Mouse (Mus musculus) G1E (cell line): ENCODE measurements around the gene Padi3. TPM values are rescaled to one million over a fixed set of nuclear protein-coding genes. Genes with fewer than 3 reads are reported as not detected.

ENCODE experiments used
- ATAC-seq: 2 replicates; pipeline ENCODE4 v1.8.0; 2016; ENCODE audit warnings: mild to moderate bottlenecking; ENCODE audit not compliant: insufficient number of reproducible peaks, poor library complexity, low FRiP score, severe bottlenecking; ENCODE audit errors: extremely low read depth
- DNase-seq: peaks from one replicate; pipeline ENCODE4 v3.0.0; 2012; ENCODE audit warnings: low spot score
- H3K27me3 ChIP-seq: 2 replicates; pipeline ENCODE4 v1.6.1; 2012; ENCODE audit warnings: mild to moderate bottlenecking, low read length, inconsistent platforms; ENCODE audit not compliant: insufficient read depth
- H3K36me3 ChIP-seq: replicated peaks from 2 replicates; pipeline ENCODE3; 2012; ENCODE audit warnings: mild to moderate bottlenecking, inconsistent platforms
- H3K4me1 ChIP-seq: 2 replicates; pipeline ENCODE4 v1.6.1; 2012; ENCODE audit warnings: low read depth, low read length, inconsistent platforms, mixed read lengths; ENCODE audit not compliant: insufficient read depth
- H3K4me3 ChIP-seq: 2 replicates; pipeline ENCODE4 v1.5.1; 2012; ENCODE audit warnings: low read depth, mild to moderate bottlenecking, inconsistent platforms, low read length, moderate library complexity, mixed read lengths
- H3K9me3 ChIP-seq: replicated peaks from 2 replicates; pipeline ENCODE4 v1.6.1; 2012; ENCODE audit warnings: inconsistent platforms
- CTCF ChIP-seq: IDR thresholded peaks from 2 replicates; pipeline ENCODE4 v1.5.1; 2012; ENCODE audit warnings: low read depth, low read length, inconsistent platforms, mixed read lengths
- GATA1 ChIP-seq: IDR thresholded peaks from 2 replicates; pipeline ENCODE4 v1.6.1; 2012; ENCODE audit warnings: borderline replicate concordance, low read length, inconsistent platforms, mixed read lengths
- GATA2 ChIP-seq: IDR thresholded peaks from 2 replicates; pipeline ENCODE4 v1.6.1; 2012; ENCODE audit warnings: low read depth, low read length, inconsistent platforms, borderline replicate concordance
- POLR2AphosphoS5 ChIP-seq: IDR thresholded peaks from 2 replicates; pipeline ENCODE4 v1.6.1; 2012; ENCODE audit warnings: low read depth, low read length, inconsistent platforms; ENCODE audit not compliant: insufficient replicate concordance
- TAL1 ChIP-seq: conservative IDR thresholded peaks from 2 replicates; pipeline ENCODE4 v1.6.1; 2012; ENCODE audit warnings: low read depth, low read length, inconsistent platforms, mixed read lengths
- polyA plus RNA-seq: library from polyadenylated mRNA; stranded (reverse); fragments of >175 nt; gene quantifications from 2 replicates; pipeline ENCODE4 v1.2.3, GENCODE M21; 2012
- total RNA-seq, 2 experiments: library from RNA; stranded (forward) in 1 of 2; stranded (reverse) in 1 of 2; fragments of 200-1000 nt in 1 of 2; fragments of >200 nt in 1 of 2; fragmentation: Nextera tagmentation in 1 of 2; gene quantifications; 2 replicates each; pipeline ENCODE4 v1.2.3; 2014 to 2017

Gene Padi3
- total RNA-seq (2014; fragmentation: Nextera tagmentation) = 0.92 and 1.1 TPM in 2 replicates
- 17.6 and 19.1 TPM in 2 replicates for total RNA-seq (2017)
- polyA plus RNA-seq = 1.8 TPM in 2 replicates

GRCm38 (mm10) chr4:140810458-140811260 is at the start of gene Padi3:
Padi3 (minus strand) TSS chr4:140810648.
- Histone ChIP-seq H3K9me3 (no peaks in the 10 kb centered on the region), H3K36me3 (no peaks in the 10 kb centered on the region), H3K4me1 (peaks cover 25% of the 10 kb centered on the region), H3K4me3 (no peak within 1 kb of the TSS), H3K27me3 (peaks cover 15% of the 10 kb centered on the region; the same call in 1 of the 2 replicates)
- ATAC-seq (0 out of 2 replicates have a peak, but pooled peaks have one; percentile 16), DNase-seq (no peak)
- no peak for TF ChIP-seq POLR2AphosphoS5

GRCm38 (mm10) chr4:140859291-140859690 is 48.8 kb upstream of the Padi3 start:
- TF ChIP-seq TAL1 (no peak), CTCF (no peak), POLR2AphosphoS5 (no peak), GATA1 (no peak), GATA2 (no peak)
- DNase-seq = no peak
- no peak for ATAC-seq

DNA sequence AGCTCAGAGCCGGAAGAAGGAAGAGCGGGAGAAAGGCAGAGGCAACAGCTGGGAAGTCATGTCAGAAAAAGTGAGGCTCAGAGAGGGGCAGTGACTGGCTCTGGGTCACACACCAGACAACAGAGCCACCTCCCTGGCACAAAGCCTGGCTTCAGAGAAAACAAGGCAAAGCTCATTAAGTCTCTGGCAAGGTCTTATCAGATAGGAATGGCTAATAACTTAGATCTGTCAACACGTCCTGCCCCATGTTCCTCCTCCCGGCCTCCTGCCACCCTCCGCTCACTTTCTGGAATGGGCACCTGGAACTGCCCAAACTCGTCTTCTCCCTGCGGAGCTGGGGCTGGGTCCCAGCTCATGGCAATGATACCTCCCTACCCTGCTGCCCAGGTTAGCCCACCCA is 47.4 kb upstream of the Padi3 start:
- TF ChIP-seq POLR2AphosphoS5 = no peak
- TF ChIP-seq TAL1 = no peak
- no peak for TF ChIP-seq CTCF
- TF ChIP-seq GATA1 = no peak
- TF ChIP-seq GATA2 = no peak
- Histone ChIP-seq H3K4me1 (peaks cover 50% of the 10 kb centered on the region), H3K9me3 (no peaks in the 10 kb centered on the region), H3K27me3 (peaks cover 21% of the 10 kb centered on the region), H3K4me3 (no peak overlapping the region), H3K36me3 (no peaks in the 10 kb centered on the region)
- DNase-seq (no peak), ATAC-seq (no peak)

More at GRCm38 (mm10) chr4:140859291-140859690, 48.8 kb upstream of the Padi3 start:
- no peaks in the 10 kb centered on the region for H3K9me3 ChIP-seq
- H3K4me1 ChIP-seq = peaks cover 45% of the 10 kb centered on the region
- no peaks in the 10 kb centered on the region for H3K36me3 ChIP-seq
- H3K4me3 ChIP-seq = no peak overlapping the region
- peaks cover 16% of the 10 kb centered on the region for H3K27me3 ChIP-seq

DNA sequence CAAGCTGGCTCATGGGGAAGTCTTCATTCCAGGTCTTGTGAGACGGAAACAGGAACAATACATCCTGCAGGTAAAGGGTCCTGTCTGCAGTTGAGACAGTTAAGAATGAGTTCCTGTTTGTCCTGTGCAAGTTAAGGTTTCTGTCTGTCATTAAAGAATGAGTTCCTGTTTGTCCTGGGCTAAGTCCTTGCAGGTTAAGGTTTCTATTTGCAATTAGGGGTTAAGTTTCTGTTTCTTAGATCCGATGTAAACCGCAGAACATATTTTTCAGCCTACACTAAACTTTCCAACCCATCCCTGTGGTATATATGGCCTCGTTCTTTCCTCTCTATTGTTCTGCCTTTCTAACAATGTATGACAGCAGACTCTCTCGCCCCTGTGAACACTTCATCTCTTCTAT is 46.6 kb upstream of the Padi3 start:
- Histone ChIP-seq H3K4me1 (peaks cover 45% of the 10 kb centered on the region), H3K9me3 (no peaks in the 10 kb centered on the region), H3K27me3 (peaks cover 24% of the 10 kb centered on the region), H3K36me3 (no peaks in the 10 kb centered on the region), H3K4me3 (no peak overlapping the region)
- TF ChIP-seq GATA1 (no peak), POLR2AphosphoS5 (no peak), TAL1 (no peak), CTCF (no peak), GATA2 (no peak)
- no peak for ATAC-seq
- DNase-seq = no peak

DNA sequence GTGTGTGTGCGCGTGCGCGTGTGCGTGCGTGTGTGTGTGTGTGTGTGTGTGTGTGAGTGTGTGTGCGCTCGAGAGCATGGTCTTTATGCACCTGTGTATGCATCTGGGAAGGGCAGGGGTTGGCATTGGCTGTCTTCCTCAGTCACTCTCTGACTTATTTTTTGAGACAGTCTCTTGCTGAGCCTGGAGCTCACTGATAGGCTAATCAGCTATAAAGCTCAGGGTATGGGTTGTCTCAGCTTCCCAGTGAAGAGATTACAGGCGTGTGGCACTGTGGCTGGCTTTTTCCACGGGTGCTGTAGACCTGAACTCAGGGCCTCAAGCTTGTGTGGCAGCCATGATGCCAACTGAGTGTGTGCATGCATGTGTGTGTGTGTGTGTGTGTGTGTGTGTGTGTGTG is 44.7 kb upstream of the Padi3 start:
- no peak overlapping the region; the same call in 1 of the 2 replicates for H3K4me3 ChIP-seq
- peaks cover 35% of the 10 kb centered on the region for H3K27me3 ChIP-seq
- peaks cover 31% of the 10 kb centered on the region for H3K4me1 ChIP-seq
- DNase-seq (no peak), ATAC-seq (peak; percentile 22)
- no peaks in the 10 kb centered on the region for H3K36me3 ChIP-seq
- H3K9me3 ChIP-seq = no peaks in the 10 kb centered on the region
- no peak for TF ChIP-seq GATA2
- no peak for TF ChIP-seq CTCF
- TF ChIP-seq GATA1 = no peak
- no peak for TF ChIP-seq POLR2AphosphoS5
- TF ChIP-seq TAL1 = no peak

GRCm38 (mm10) chr4:140854455-140854864 is 44.0 kb upstream of the Padi3 start:
- peak; percentile 69 for ATAC-seq
- peak; percentile 15 for DNase-seq
- TF ChIP-seq POLR2AphosphoS5 (no peak), TAL1 (peak; percentile 83)
- H3K27me3 ChIP-seq = peaks cover 39% of the 10 kb centered on the region
- H3K4me3 ChIP-seq = peak overlapping the region; percentile 14; the same call in 1 of the 2 replicates
- H3K4me1 ChIP-seq = peaks cover 26% of the 10 kb centered on the region
- H3K9me3 ChIP-seq = no peaks in the 10 kb centered on the region
- H3K36me3 ChIP-seq = no peaks in the 10 kb centered on the region

- DNase-seq (no peak), ATAC-seq (no peak)
- Histone ChIP-seq H3K4me1 (peaks cover 18% of the 10 kb centered on the region), H3K4me3 (no peak overlapping the region), H3K36me3 (no peaks in the 10 kb centered on the region), H3K27me3 (peaks cover 43% of the 10 kb centered on the region), H3K9me3 (no peaks in the 10 kb centered on the region)
- no peak for TF ChIP-seq GATA1
- TF ChIP-seq CTCF = no peak
- no peak for TF ChIP-seq TAL1
- TF ChIP-seq GATA2 = no peak
- TF ChIP-seq POLR2AphosphoS5 = no peak
These were observed 43.2 kb upstream of the Padi3 start for GRCm38 (mm10) chr4:140853626-140854025.
